Mouse (Mus musculus): ENCODE measurements around the gene Cyp21a1.
"Not testable (repeated sequence)": the region's sequence is repeated elsewhere in the genome, so short reads cannot be mapped to it uniquely, and the experiment has no call there.

Cyp21a1 gene

GRCm38 (mm10) chr17:34804301-34804700 is at the start of gene Cyp21a1:
Gene Cyp21a1, minus strand, starts transcription at chr17:34804561.
- CTCF ChIA-PET = interaction anchor here in 2 of 4 experiments (0.6 to 1.4 kb wide), 4 partner anchors 9 to 186 kb away, joined by 3 to 6 read pairs (median 3); no protein-coding TSS in a partner anchor
- POLR2A ChIA-PET = not testable (repeated sequence)

- POLR2A ChIA-PET = interaction anchor here in 3 of 4 experiments (0.6 to 2.8 kb wide), 6 partner anchors 10 to 96 kb away, joined by 3 to 11 read pairs (median 3); no protein-coding TSS in a partner anchor
- CTCF ChIA-PET = interaction anchor here in 2 of 4 experiments (0.7 to 1.1 kb wide), 2 partner anchors 9 to 10 kb away, joined by 3 to 4 read pairs; no protein-coding TSS in a partner anchor
Measured at GRCm38 (mm10) chr17:34853511-34853910, 49.1 kb upstream of the Cyp21a1 start.

GRCm38 (mm10) chr17:34850517-34851125 is 46.3 kb upstream of the Cyp21a1 start:
- ChIA-PET CTCF (interaction anchor here in 3 of 4 experiments (0.6 to 1.2 kb wide), 4 partner anchors 13 to 231 kb away, joined by 3 to 6 read pairs (median 4); partner anchors contain the start of genes Dxo (in 1 of the 3) and Stk19 (in 1 of the 3)), POLR2A (interaction anchor here in 3 of 4 experiments (0.9 to 4.1 kb wide), 6 partner anchors 12 to 271 kb away, joined by 3 to 31 read pairs (median 6); partner anchors contain the start of genes Dxo (in 3 of the 3), Stk19 (in 3 of the 3) and Csnk2b (in 1 of the 3))

GRCm38 (mm10) chr17:34849722-34850516 is 45.6 kb upstream of the Cyp21a1 start, which contains the start of the genes Skiv2l and Nelfe:
Gene Skiv2l, minus strand, starts transcription at chr17:34850210.
Gene Nelfe, plus strand, starts transcription at chr17:34850391.
- POLR2A ChIA-PET = interaction anchor here in 3 of 4 experiments (0.6 to 4.1 kb wide), 32 partner anchors 9 to 948 kb away, joined by 3 to 31 read pairs (median 4); partner anchors contain the start of genes Dxo (in 3 of the 3), Stk19 (in 3 of the 3), Agpat1 (in 2 of the 3) and Atf6b (in 1 of the 3)

GRCm38 (mm10) chr17:34847615-34848014 is 43.3 kb upstream of the Cyp21a1 start:
- ChIA-PET POLR2A (interaction anchor here in 3 of 4 experiments (0.6 to 4.1 kb wide), 4 partner anchors 10 to 451 kb away, joined by 4 to 31 read pairs (median 6); partner anchors contain the start of genes Dxo (in 2 of the 3) and Stk19 (in 2 of the 3)), CTCF (no interaction called here)

More at GRCm38 (mm10) chr17:34849722-34850516, 45.6 kb upstream of the Cyp21a1 start, which contains the start of the genes Skiv2l and Nelfe:
- CTCF ChIA-PET = interaction anchor here in 3 of 4 experiments (0.6 to 1.4 kb wide), 5 partner anchors 12 to 231 kb away, joined by 3 to 6 read pairs (median 4); partner anchors contain the start of genes Dxo (in 1 of the 3) and Stk19 (in 1 of the 3)

DNA sequence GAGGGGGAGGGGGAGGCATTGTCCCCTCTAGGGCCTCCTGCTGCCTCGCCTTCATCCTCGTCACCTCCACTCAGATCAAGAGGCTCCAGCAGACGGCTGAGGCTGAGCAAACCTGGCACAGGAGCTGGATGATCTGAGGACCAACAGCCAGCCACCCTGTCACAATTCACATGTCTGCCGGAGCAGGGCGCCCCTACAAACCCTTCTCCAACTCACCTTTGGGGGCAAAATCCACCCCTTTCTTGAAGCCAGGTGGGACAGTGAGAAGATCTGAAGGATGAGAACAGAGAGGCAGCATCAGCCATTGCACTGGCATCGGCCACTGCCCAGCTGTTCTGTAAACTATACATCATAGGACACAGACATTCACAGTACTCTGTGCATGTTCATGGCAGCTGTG is 42.8 kb upstream of the Cyp21a1 start:
- CTCF ChIA-PET = interaction anchor here in 1 of 4 experiments (0.6 kb wide), 1 partner anchor 241 kb away, joined by 3 read pairs; no protein-coding TSS in a partner anchor
- POLR2A ChIA-PET = interaction anchor here in 3 of 4 experiments (0.6 to 4.1 kb wide), 3 partner anchors 10 to 12 kb away, joined by 4 to 31 read pairs (median 8); partner anchors contain the start of genes Dxo (in 2 of the 3) and Stk19 (in 2 of the 3)

DNA sequence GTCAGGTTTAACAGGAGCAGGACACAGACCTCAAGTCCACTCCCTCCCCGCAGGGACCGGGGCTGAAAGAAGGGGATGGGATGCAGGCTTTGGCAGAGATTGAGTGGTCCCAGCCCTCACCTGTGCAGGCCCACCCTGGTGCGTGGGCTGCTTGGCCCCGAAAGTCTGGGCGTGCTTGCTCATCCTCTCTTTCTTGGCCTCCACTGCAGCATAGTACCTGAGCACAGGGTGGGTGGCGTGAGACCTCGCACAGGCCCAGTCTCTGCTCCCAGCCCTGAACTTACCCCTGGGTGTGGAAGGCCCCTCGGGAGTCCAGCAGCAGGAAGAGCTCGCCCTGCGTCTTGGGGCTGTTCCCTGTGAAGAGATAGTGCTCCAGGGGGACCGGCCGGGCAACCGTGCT is 40.5 kb upstream of the Cyp21a1 start:
- POLR2A ChIA-PET = interaction anchor here in 1 of 4 experiments (1.4 to 1.6 kb wide), 2 partner anchors 12 to 105 kb away, joined by 3 to 5 read pairs; no protein-coding TSS in a partner anchor
- CTCF ChIA-PET = interaction anchor here in 1 of 4 experiments (0.6 kb wide), 1 partner anchor 198 kb away, joined by 8 read pairs; the partner anchor contains the start of gene Atf6b

DNA sequence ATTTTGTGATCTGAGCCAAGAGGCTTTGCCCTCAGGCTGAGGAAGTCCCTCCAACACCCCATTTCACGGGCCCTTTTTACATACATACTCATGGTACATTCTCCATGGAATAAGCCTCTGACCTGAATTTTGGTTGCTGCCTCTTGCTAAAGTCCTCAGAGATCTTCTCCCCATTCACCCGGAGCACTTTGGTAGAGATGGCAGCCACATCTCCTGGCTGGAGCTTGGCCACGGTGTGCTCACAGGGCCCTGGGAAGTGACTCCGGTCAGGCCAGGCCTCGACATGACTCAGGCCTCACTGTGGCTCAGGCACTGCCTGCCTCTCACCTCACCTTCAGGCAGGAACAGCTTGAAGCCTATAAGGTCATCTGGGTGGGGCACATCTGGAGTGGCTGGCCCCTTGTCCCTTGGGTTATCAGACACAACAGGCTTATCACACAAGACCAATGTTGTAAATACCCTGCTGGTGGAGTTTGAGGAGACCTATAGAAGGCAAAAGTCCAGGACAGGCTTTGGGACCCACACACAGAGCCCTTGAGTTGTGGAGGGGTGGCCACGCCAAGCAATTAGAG is 36.5 kb upstream of the Cyp21a1 start:
- ChIA-PET CTCF (interaction anchor here in 2 of 4 experiments (0.9 to 1.1 kb wide), 2 partner anchors 15 to 82 kb away, joined by 3 read pairs; no protein-coding TSS in a partner anchor), POLR2A (interaction anchor here in 2 of 4 experiments (1.2 to 4.9 kb wide), 5 partner anchors 9 to 124 kb away, joined by 4 to 23 read pairs (median 5); partner anchors contain the start of genes Skiv2l (in 2 of the 2) and Nelfe (in 1 of the 2))

DNA sequence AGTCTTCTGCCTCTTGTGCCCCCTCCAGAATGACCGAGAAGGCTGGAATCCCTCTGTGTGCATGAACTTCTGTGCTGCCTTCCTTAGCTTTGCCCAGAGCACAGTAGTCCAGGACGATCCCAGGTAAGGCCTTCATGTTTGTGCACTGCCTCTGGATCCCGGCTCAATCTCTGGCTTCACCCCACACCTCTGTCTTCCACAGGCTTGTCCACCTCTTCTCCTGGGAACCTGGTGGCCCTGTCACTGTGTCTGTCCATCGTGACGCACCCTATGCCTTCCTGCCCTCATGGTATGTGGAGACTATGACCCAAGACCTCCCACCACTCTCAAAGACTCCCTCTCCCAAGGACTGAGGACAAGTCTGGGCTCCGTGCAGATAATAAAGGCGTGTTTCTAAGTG is 34.4 kb upstream of the Cyp21a1 start:
- CTCF ChIA-PET = no interaction called here
- POLR2A ChIA-PET = interaction anchor here in 3 of 4 experiments (2.4 to 4.9 kb wide), 3 partner anchors 10 to 11 kb away, joined by 8 to 31 read pairs (median 23); partner anchors contain the start of genes Nelfe (in 3 of the 3) and Skiv2l (in 3 of the 3)

DNA sequence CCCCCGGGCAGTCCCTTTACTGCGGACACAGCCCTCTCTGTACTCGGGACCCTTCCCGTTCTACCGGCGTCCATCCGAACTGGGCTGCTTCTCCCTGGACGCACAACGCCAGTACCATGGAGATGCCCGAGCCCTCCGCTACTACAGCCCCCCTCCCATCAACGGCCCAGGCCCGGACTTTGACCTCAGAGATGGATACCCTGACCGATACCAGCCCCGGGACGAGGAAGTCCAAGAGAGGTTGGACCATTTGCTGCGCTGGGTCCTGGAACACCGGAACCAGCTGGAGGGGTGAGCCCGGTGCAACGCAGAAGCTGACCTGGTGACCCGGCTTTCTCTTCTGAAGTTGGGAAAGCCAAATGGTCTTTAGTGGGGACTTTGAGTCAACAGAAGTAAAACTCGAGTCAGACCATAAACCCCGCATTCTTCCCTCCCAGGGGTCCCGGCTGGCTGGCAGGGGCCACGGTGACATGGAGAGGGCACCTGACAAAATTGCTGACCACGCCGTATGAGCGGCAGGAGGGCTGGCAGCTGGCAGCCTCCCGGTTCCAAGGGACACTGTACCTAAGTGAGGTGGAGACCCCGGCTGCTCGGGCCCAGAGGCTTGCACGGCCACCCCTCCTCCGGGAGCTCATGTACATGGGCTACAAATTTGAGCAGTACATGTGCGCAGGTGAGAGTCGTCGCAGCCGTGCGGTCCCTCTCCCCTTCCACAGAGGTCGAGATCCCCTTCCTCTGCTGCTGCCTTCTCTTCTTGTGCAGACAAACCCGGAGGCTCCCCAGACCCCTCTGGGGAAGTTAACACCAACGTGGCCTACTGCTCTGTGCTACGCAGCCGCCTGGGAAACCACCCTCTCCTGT is 33.3 kb upstream of the Cyp21a1 start:
- ChIA-PET CTCF (interaction anchor here in 3 of 4 experiments (0.6 to 1.6 kb wide), 3 partner anchors 12 to 42 kb away, joined by 3 to 6 read pairs (median 3); partner anchors contain the start of genes Nelfe (in 1 of the 3) and Skiv2l (in 1 of the 3)), POLR2A (interaction anchor here in 3 of 4 experiments (0.6 to 4.9 kb wide), 13 partner anchors 9 to 439 kb away, joined by 3 to 31 read pairs (median 3); partner anchors contain the start of genes Nelfe (in 3 of the 3), Skiv2l (in 3 of the 3) and Lsm2 (in 1 of the 3))

DNA sequence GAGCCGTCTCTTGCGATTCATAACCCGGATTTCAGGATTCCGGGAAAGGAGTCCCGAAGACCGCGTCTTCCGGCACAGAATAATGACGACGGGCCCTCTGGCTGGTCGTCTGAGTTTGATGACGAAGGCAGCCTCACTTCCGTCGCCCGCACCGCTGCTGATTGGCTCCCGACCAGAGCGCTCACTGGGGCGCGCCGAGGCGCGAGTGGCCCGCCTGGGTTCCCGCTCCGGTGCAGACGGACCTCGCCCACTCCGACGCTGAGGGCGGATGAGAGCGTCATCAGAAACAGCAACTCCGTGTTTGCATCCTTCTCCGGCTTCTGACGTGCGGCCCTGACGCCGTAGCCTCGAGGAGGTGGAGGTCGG is 32.5 kb upstream of the Cyp21a1 start, which contains the start of the genes Stk19 and Dxo:
TSS of gene Stk19 (minus strand) at position 90 of the 366 bp plus-strand sequence.
TSS of gene Dxo (plus strand) at position 164 of the 366 bp plus-strand sequence.
- ChIA-PET CTCF (interaction anchor here in 3 of 4 experiments (0.6 to 1.6 kb wide), 4 partner anchors 13 to 66 kb away, joined by 3 to 16 read pairs (median 4); partner anchors contain the start of genes Nelfe (in 1 of the 3) and Skiv2l (in 1 of the 3)), POLR2A (interaction anchor here in 3 of 4 experiments (0.9 to 4.9 kb wide), 9 partner anchors 10 to 231 kb away, joined by 3 to 31 read pairs (median 8); partner anchors contain the start of genes Nelfe (in 3 of the 3), Skiv2l (in 3 of the 3) and Lsm2 (in 1 of the 3))

DNA sequence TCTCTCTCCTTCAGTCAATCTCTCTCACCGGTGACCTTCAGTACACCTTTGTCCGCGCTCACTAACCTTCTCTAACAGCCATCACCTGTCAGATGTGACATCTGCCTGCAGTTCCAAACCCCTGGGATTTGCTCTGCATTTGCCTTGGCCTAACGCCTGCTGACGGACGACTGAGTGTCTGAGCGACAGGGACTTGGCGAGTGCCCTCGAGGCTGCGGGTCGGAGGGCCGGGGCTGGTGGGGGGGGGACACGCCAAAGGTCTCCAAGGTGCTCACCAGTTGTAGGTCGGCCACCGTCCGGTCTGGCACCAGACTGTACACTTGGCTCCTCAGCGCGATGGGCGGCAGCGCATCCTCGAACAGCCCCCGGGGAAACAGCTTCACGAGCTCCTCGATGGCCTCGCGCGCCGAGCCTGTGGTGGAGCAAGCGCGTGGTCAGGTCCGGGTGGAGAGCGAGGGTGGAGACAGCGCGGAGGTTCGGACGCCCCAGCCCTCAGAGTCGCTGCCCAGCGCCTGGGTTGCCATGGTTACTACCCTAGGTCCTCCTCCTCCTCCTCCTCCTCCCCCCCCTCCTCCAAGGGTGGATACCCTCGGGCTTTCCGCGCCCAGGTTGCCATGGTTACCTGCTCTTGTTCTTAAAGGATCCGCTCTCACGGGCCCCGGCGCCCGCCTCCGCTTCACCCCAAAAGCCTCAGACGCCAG is 31.9 kb upstream of the Cyp21a1 start:
- ChIA-PET POLR2A (interaction anchor here in 3 of 4 experiments (0.6 to 4.9 kb wide), 12 partner anchors 10 to 1087 kb away, joined by 3 to 31 read pairs (median 5); partner anchors contain the start of genes Nelfe (in 3 of the 3) and Skiv2l (in 3 of the 3)), CTCF (interaction anchor here in 1 of 4 experiments (0.6 kb wide), 1 partner anchor 67 kb away, joined by 16 read pairs; no protein-coding TSS in a partner anchor)

DNA sequence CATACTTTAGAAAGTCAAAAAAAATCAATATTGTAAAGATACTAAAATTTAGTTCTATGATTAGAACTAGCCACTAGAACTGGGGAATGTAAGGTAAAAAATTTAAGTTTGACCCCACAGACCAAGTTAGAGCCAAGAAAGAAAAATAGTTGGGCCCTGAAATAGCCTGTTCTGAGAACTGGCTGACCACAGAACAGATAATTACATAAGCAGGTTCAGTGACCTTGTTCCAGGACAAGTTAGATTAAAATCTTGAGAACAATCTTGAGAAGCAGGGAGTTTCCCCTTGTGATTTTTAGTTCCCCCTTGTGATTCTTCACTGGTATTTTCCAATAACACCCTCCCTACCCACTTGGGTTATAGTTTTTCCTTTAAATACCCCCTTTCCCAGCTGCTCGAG is 26.4 kb upstream of the Cyp21a1 start:
- CTCF ChIA-PET, POLR2A ChIA-PET: not testable (repeated sequence)

- CTCF ChIA-PET = interaction anchor here in 1 of 4 experiments (0.6 kb wide), 1 partner anchor 86 kb away, joined by 3 read pairs; no protein-coding TSS in a partner anchor
- POLR2A ChIA-PET = no interaction called here
Measured at GRCm38 (mm10) chr17:34814818-34815370, 10.5 kb upstream of the Cyp21a1 start.

DNA sequence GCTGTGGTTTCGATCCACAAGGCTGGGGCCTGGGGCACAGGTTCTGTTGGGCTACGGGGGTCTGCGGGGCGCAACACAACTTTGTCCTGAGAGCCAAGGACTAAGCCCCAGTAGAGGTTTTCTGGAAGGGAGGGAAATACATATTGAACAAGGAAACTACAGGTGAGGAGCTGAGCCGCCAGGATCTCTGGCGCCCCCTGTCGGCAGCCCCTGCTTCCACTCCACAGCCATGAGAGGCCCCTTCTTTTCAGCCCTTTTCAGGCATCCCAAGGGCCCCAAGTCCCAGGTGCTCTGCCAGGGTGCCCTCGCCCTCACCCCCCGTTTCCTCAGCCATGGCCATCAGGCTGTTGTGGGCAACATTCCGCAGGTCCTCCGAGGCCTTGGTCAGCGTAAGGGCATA is 9.4 kb upstream of the Cyp21a1 start:
- CTCF ChIA-PET = interaction anchor here (0.5 to 1.5 kb wide), 8 partner anchors 9 to 633 kb away, joined by 3 read pairs; partner anchors contain the start of gene Cyp21a1 (in 1 of the 4)
- POLR2A ChIA-PET = interaction anchor here in 2 of 4 experiments (0.5 to 0.8 kb wide), 3 partner anchors 43 to 253 kb away, joined by 3 read pairs; no protein-coding TSS in a partner anchor
